Mouse (Mus musculus): ENCODE measurements around the gene Adamts20. TPM values are rescaled to one million over a fixed set of nuclear protein-coding genes. Genes with fewer than 3 reads are reported as not detected.
"Not testable (repeated sequence)": the region's sequence is repeated elsewhere in the genome, so short reads cannot be mapped to it uniquely, and the experiment has no call there.

Adamts20 gene
- 1 to 10 TPM; 1.7 to 2.3 TPM for total RNA-seq (2021)
- long read RNA-seq, experiment 1, partial matches to known transcripts, result 0 of 6 reads
- long read RNA-seq, experiment 1, other reads (novel, unspliced or antisense), result 3 of 6 reads
- long read RNA-seq, experiment 2, partial matches to known transcripts, result 1 of 4 reads
- long read RNA-seq, experiment 2, other reads (novel, unspliced or antisense), result 0 of 4 reads

DNA sequence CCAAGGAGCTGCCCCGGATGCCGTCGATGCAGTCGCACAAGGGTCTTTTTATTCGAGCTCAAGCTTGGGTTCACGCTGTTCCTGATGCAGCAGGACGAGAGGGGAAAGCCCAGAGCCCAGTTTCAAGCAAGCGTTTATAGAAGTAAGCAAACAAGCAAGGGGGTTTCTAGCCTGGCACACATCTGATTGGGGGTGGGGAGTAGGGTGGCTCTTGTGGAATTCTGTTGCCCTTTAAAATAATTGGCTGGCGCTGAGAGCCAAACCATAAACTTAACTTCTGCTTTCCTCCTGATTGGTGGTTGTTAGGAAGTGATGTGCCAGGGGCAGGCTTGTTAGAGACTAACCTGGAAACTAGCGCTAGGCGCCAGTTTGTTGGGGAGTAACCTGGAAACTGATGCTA, at the start of gene Adamts20:
TSS of gene Adamts20 (minus strand) at position 101 of the 400 bp plus-strand sequence.
- no peak for DNase-seq (ENCODE audit: low spot score in 2 of 2)

DNA sequence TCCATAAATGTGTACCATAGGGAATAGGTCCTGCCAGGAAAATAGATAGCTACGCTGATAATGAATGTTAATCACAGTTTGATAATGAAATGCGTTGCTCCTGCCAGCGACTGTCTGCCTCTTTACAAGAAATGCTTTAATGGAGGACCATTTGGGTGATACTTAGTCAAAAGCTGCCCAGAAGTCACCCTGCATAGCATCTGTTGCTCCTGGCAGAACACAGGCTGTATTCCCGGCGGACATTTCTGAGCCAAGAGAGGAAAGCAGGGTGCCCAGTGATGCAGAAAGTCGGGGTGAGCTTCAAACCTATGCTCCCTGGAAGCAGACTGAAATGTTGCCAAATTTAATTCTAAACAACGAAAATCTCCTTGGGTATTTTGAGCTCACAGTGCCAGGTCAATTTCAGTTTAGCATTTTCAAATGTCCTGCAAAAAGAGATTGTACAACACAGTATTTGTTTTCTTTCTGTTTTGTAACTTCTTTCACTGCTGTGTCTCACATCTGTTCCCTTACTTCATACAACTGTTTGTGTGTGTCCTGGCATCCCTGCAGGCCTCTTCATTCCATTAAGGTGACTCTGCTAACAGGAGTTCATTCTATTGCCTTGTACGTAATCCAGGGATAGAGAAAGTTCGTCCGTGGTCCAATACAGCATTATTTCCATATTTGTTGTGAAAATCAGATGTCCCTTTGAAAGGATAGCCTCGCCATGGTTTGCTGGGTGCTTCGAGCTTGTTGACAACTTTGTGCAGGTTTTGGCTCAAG, 38.4 kb upstream of the Adamts20 start:
- DNase-seq (ENCODE audit: low spot score in 2 of 2), result no peak

DNA sequence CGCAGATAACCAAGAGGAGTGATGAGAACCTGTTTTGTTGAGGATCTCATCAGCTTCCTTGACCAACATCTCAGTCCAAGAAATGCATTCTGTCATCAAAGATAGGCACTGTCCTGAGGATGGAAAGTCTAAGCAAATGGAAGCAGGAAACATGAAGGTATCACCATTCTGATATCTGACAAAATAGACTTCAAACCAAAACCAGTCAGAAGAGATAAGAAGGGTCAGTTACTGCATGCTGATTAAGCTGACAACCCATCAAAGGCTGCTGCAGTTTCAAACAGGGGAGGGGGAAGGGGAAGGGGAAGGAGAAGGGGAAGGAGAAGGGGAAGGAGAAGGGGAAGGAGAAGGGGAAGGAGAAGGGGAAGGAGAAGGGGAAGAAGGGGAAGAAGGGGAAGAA, 34.0 kb upstream of the Adamts20 start:
- no peak for DNase-seq (ENCODE audit: low spot score in 2 of 2)

- no peak for DNase-seq (ENCODE audit: low spot score in 2 of 2)
Measured at GRCm38 (mm10) chr15:94495936-94496335, 30.7 kb upstream of the Adamts20 start.

DNA sequence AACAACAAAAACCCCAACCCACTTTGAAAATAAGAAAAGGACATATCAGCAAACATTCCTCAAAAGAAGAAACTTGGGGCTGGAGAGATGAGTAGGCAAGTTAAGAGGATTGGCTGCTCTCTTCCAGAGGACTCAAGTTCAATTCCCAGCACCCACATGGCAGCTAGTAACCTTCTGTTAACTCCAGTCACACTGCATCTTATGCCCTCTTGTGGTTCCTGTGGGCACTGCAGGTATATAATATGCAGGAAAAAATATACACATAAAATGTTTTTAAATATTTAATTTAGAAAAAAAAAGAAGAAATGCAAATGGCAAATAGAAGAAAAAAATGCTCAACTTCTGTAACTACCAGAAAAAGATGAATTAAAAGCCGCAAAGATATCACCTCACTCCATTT, 29.2 kb upstream of the Adamts20 start:
- no peak for DNase-seq (ENCODE audit: low spot score in 2 of 2)

- no peak for DNase-seq (ENCODE audit: low spot score in 2 of 2)
Measured at GRCm38 (mm10) chr15:94489433-94489832, 24.2 kb upstream of the Adamts20 start.

GRCm38 (mm10) chr15:94488028-94488427, 22.8 kb upstream of the Adamts20 start:
- DNase-seq (ENCODE audit: low spot score in 2 of 2), result not testable (repeated sequence)

DNA sequence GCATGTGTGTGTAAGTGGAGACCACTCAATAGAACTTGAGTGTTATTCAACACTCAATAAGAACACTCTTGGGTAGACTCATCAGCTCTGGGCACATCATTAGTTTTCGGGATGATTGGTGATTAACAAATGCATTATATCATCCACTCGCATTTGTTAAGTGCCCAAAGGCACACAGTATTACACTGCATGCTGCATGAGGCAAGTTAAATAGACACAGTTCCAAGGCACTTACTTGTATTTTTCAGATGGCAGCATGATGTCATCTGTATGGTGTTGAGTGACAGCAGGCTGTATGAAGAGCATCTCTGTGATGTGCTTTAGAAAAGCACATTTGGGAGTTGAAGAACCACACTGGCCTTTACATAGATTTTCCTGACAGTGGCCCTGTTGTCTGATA, 17.3 kb upstream of the Adamts20 start:
- no peak for DNase-seq (ENCODE audit: low spot score in 2 of 2)

DNA sequence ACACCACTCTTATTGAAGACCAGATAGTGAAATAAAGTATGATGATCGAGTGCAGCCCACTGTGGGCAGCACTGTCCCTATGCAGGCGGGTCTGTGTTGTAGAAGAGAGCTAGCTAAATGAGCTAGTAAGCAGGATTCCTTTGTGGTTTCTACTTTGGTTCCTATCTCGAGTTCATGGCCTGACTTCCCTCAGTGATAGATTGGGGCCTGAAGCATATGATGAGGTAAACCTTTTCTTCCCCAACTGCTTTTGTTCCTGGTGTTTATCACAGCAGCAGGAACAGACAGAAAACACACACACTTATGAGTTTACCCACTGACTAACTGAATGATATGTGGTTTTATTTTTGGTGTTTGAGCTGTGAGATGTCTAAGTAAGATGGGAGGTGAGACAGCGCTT, 15.6 kb upstream of the Adamts20 start:
- no peak for DNase-seq (ENCODE audit: low spot score in 2 of 2)

- DNase-seq (ENCODE audit: low spot score in 2 of 2), result no peak
Measured at GRCm38 (mm10) chr15:94480248-94480647, 15.0 kb upstream of the Adamts20 start.

- no peak for DNase-seq (ENCODE audit: low spot score in 2 of 2)
Measured at GRCm38 (mm10) chr15:94479513-94480136, 14.4 kb upstream of the Adamts20 start.

GRCm38 (mm10) chr15:94478706-94479105, 13.5 kb upstream of the Adamts20 start:
- DNase-seq (ENCODE audit: low spot score in 2 of 2), result no peak

- no peak for DNase-seq (ENCODE audit: low spot score in 2 of 2)
Measured at GRCm38 (mm10) chr15:94477287-94477686, 12.1 kb upstream of the Adamts20 start.

- no peak for DNase-seq (ENCODE audit: low spot score in 2 of 2)
Measured at GRCm38 (mm10) chr15:94475975-94476374, 10.8 kb upstream of the Adamts20 start.

GRCm38 (mm10) chr15:94470361-94470760, 5.1 kb upstream of the Adamts20 start:
- DNase-seq (ENCODE audit: low spot score in 2 of 2), result no peak

- DNase-seq (ENCODE audit: low spot score in 2 of 2), result no peak
Measured at GRCm38 (mm10) chr15:94464881-94465280, 337 bp downstream of the Adamts20 start.

- no peak for DNase-seq (ENCODE audit: low spot score in 2 of 2)
Measured at GRCm38 (mm10) chr15:94463251-94463650, 2.0 kb downstream of the Adamts20 start.

DNA sequence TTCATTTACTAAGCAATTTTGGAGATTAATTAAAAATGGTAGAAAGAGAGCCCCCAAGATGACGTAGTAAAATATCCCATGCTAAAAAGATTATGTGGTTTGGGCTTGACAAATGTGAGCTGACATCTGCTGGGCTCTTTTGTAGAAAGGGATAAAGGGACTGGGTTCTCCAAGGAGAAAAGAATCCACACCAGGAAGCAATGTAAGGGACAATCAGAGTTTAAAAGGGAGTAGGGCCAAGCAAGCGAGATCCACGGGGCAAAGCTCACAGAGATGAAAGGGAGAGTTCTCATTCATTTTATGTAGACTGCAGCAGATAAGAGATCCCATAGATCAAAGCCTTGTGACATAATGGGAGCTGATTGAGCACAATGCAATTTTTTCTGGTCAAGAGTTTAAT, 3.0 kb downstream of the Adamts20 start:
- DNase-seq (ENCODE audit: low spot score in 2 of 2), result no peak

GRCm38 (mm10) chr15:94461166-94461565, 4.1 kb downstream of the Adamts20 start:
- no peak for DNase-seq (ENCODE audit: low spot score in 2 of 2)

GRCm38 (mm10) chr15:94457636-94458390, 7.4 kb downstream of the Adamts20 start:
- DNase-seq (ENCODE audit: low spot score in 2 of 2), result no peak

GRCm38 (mm10) chr15:94452848-94453247, 12.4 kb downstream of the Adamts20 start:
- no peak for DNase-seq (ENCODE audit: low spot score in 2 of 2)

GRCm38 (mm10) chr15:94451600-94451999, 13.6 kb downstream of the Adamts20 start:
- DNase-seq (ENCODE audit: low spot score in 2 of 2), result no peak
